Mouse (Mus musculus): ENCODE data around the gene Gm10226.
"Not testable (repeated sequence)": the region's sequence is repeated elsewhere in the genome, so short reads cannot be mapped to it uniquely, and the experiment has no call there.

Gm10226 gene

DNA sequence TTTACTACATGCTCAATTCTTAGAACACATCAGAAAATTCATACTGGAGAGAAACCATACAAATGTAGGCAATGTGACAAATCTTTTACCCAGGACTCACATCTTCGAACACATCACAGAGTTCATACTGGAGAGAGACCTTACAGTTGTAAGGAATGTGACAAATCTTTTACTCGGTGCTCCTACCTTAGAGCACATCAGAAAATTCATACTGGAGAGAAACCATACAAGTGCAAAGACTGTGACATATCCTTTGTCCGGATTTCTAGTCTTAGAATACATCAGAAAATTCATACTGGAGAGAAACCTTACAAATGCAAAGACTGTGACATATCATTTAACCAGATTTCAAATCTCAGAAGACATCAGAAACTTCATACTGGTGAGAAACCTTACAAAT, at the start of gene Gm10226:
Gene Gm10226 (plus strand): TSS at position 301 of the 400 bp plus-strand sequence.
- no peak for DNase-seq (ENCODE audit: low read depth, low spot score)

DNA sequence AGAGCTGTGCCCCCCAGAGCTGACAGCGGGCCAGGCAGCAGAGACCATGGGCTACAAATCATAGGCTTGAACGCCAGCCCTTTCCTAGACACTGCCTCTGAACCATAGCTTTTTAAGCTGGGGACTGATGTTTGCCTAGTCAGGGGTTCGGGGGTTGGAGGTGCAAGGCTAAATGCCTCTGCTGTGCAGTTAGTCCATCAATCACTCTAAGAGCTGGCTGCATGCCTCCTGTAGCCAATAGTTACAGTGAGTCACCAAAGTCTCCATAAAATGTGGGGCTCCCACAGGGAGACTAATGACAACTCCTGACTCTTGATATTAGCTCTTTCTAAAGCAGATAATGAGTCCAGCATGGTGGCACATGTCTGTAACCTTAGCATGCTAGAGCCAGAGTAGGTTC, 42.9 kb upstream of the Gm10226 start:
- no peak for DNase-seq (ENCODE audit: low read depth, low spot score)

DNA sequence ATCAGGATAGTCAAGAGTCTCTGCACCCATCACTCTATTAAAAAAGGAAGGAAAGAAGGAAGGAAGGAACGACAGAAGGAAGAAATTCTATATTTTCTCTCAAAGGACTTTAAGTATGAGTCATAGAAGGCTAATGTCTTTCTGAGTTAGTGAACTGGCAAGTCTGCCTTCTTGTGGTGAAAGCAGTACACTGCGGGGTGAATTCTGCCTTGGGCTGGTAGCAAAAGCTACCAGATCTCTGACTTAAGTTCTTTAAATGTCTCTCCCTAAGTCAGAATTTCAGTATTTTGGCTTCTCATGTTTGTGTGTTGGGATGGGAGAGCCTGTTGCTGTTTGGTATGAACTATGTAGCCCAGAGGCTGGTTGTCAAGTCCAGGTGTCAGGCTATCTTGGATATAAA, 41.7 kb upstream of the Gm10226 start:
- DNase-seq (ENCODE audit: low read depth, low spot score) = peak; percentile 8

DNA sequence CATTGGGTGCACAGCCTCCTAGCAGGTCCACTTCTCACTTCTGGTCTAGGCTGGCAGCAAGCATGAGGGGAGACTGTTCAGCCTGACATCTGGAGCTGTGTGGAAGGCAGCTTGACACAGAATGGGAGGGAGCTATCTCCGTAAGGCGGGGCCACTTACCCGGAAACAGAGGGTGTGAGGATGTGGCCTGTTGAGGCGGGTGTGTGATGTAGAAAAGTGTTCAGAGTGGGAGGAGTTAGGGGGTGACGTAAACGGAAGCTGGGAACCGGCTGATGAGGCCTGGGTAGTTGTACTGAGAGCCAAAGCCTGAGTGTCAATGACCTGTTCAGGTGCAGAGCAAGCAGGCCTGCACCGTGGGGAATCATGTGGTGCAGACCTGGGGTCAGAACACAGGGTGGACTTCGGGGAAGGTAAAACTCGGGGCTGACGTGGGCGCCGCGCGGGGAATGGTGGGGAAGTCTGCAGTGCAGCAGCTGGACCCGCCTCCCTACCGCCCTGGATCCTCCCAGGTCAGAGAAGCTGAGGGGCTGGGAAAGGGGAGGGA, 41.2 kb upstream of the Gm10226 start, which contains the start of gene Zfp983:
Gene Zfp983 (plus strand): TSS at position 261 of the 544 bp plus-strand sequence.
- DNase-seq (ENCODE audit: low read depth, low spot score) = peak; percentile 83

DNA sequence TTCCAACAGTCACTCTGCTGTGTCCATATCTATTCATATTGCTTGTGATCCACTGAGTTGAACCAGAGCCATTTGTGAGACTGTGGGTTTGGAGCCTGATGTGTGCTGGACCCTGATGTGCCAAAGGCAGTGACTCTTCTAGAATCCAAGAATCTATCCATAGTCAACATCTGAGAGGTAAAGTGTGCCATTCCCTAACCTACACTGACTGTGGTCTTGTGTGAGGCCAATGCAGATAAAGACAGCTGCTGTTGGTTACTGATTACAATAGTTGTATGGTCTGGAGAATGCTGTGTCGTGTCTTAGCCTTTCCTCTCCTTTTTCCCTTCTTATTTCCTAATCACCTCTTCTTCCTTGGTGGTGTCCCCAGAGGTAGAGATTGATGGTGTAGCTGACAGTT, 12.8 kb upstream of the Gm10226 start:
- DNase-seq (ENCODE audit: low read depth, low spot score) = not testable (repeated sequence)

DNA sequence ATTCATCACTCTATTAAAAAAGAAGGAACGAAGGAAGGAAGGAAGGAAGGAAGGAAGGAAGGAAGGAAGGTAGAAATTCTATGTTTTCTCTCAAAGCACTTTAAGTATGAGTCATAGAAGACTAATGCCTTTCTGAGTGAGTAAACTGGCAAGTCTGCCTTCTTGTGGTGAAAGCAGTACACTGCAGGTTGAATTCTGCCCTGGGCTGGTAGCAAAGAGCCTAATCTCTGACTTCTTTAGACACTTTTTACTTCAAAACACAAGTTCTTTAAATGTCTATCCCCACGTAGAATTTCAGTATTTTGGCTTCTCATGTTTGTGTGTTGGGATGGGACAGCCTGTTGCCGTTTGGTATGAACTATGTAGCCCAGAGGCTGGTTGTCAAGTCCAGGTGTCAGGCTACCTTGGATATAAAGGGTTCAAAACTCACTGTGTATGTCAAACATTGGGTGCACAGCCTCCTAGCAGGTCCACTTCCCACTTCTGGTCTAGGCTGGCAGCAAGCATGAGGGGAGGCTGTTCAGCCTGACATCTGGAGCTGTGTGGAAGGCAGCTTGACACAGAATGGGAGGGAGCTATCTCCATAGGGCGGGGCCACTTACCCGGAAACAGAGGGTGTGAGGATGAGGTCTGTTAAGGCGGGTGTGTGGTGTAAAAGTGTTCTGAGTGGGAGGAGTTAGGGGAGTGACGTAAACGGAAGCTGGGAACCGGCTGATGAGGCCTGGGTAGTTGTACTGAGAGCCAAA, 12.2 kb upstream of the Gm10226 start:
- DNase-seq (ENCODE audit: low read depth, low spot score) = peak; percentile 83

DNA sequence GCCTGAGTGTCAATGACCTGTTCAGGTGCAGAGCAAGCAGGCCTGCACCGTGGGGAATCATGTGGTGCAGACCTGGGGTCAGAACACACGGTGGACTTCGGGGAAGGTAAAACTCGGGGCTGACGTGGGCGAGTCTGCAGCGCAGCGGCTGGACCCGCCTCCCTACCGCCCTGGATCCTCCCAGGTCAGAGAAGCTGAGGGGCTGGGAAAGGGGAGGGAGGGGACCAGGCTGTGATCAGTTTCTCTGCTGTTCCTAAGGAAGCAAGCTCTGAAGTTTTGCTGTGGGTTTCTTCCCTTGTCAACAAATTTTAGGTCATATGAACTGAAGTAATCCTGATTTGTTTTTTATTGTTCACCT, 11.7 kb upstream of the Gm10226 start:
- DNase-seq (ENCODE audit: low read depth, low spot score) = not testable (repeated sequence)

DNA sequence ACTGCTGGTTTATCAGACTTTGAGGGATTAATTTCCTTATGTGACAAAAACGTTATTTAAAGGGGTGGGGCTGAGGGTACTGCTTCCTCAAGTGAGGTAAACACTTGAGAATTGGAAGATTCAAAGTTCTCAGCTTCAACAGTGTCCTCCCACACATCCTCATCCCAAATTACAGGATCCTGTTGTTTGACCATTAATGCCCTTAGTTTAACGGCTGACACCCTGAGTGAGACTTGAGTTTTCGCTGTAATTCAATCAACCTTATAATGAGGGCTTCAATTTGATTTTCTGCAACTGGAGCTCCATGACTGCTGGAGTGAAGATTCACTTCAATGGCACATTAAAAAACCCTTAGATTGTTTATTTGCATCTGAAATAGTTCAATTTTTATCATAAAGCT, 1.7 kb downstream of the Gm10226 start:
- DNase-seq (ENCODE audit: low read depth, low spot score) = no peak

DNA sequence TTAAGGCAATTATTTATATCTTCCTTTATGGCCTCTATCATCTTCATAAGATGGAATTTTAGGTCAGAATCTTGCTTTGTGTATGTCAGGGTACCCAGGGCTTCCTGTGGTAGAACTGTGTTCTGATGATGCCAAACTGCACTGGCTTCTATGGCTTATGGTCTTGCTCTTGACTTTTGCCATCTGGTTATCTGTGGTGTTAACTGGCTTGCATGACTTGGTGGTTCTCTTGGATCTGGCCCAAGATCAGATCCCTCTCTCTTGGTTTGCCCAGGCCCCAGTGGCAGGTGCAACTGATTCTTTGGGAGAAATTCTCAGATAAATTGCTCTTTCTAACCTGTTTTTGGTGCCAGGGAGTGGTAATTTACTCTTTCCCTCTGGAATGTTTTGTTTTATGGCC, 4.4 kb downstream of the Gm10226 start:
- DNase-seq (ENCODE audit: low read depth, low spot score) = no peak

DNA sequence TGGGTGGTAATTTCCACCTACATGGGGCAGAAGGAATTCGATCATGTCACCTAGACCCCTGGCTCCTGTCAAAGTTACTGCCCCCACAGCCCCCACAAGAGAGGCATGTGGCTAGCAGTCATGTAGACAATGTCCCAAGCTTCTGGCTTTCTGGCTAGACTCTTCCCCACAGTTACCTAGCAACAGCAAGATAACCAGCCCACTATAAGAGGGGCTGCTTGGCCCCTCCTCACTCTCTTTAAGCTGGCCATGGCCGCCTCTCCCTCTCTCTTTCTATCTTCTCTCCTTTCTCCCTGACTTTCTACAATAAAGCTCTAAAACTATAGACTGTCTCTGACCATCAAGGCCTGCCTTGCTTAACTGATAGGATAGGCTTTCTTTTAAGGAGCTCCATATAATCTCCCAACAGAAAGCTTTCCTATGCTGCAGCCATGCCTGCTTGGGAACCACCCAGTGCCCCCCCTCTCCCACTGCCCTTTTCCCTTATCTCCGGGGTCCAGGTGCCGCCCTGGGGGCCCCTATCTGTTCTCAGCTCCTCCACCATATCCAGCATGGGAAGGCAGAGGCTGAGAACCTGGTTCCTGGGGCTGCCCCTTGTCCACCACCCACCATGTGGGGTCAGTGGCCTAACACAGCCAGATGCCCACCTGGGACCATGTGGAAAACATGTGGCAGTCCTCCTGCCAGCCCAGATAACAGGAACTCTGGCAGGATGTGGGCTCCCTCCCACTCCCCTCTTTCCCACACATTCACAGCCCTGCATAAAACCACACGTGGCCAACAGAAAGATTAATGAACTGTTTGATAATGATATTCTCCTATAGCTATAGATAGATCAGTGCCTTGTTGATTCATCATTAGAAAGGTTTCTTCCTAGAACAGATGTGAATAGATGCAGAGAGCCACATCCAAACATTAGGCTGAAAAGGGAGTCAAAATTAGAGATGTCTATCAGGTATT, 10.9 kb downstream of the Gm10226 start:
- DNase-seq (ENCODE audit: low read depth, low spot score) = no peak

DNA sequence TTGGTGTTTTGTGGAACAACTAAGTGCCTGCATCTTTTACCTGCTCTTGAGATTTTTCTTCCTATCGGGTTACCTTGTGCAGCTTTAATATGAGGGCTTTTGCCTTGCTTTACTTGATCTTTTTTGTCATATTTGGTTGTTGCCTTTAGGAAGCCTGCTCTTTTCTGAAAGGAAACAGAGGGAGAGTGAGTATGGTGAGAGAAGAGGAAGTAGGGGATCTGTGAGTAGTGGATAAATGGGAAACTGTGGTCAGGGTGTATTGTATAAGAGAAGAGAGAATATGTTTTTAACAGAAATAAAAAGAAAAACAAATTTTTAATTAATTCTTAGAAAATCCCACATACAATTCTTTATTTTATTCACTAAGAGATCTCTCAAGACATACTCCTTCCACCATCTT, 11.8 kb downstream of the Gm10226 start:
- no peak for DNase-seq (ENCODE audit: low read depth, low spot score)

DNA sequence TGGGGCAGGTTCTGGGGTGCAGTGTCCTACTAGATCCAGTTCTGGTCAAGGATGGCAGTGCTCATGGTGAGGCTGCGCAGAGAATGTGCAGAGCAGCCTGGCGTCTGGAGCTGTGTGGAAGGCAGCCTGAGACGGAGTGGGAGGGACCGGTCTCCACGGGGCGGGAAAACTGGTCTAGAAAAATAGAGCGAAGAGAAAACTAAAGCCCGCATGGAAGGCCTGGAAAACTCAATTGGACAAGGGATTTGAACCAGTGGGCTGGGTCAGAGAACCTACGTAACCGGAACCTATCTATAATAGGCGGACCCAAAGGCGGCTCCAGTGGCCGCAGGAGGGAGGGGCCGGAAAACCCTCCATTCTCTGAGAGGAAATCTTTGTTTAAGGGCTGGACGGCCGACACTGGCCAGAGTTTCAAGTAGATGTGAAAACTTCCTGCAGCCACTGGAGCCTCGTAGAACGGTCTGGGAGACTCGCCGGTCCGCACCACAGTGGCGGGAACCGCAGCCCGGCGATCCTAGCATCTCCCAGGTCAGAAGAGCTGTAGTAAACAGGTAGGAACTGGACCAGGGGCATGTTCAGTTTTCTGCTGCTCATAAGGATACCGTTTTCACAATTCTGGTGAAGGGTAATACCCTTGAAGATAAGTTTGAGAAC, 15.8 kb downstream of the Gm10226 start, which contains the start of gene Zfp760:
Gene Zfp760 (plus strand): TSS at position 399 of the 654 bp plus-strand sequence.
- peak; percentile 77 for DNase-seq (ENCODE audit: low read depth, low spot score)

DNA sequence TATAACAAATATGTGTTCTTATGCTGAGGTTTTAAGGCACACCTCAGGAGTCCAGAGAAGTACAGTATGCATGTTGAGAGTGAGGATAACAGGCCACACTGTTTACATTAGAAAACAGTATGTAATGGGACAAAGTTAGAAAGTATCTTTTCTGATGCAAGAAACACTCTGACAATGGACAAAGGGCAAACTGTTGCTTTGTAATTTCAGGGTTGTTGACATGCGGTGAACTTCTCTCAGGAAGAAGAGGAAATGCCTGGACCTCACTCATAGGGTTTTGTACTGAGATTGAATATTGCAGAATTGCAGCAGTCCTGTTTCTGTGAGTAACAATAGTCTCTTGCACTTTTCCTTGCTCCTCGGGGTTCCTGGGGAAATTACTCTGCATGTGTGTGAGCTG, 16.7 kb downstream of the Gm10226 start:
- DNase-seq (ENCODE audit: low read depth, low spot score) = no peak

DNA sequence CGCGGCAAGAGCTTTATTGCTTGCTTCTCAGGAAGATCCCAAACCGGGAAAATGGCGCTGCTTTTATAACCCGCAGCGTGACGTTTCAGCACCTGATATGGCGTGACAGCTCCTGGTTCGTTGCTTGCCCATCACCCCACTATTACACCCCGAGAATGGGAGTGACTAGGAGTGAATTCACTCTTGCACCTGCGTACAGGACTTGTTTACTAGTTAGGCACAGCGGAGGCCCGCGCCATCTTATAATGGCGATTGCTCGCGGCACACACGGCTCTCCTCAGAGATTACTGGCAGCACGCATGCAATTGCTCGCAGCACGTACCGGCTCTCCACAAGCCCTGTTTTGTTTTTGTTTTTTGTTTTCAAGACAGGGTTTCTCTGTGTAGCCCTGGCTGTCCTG, 38.8 kb downstream of the Gm10226 start, which contains the start of gene Zfp229:
Gene Zfp229 (plus strand): TSS at position 301 of the 400 bp plus-strand sequence.
- not testable (repeated sequence) for DNase-seq (ENCODE audit: low read depth, low spot score)

DNA sequence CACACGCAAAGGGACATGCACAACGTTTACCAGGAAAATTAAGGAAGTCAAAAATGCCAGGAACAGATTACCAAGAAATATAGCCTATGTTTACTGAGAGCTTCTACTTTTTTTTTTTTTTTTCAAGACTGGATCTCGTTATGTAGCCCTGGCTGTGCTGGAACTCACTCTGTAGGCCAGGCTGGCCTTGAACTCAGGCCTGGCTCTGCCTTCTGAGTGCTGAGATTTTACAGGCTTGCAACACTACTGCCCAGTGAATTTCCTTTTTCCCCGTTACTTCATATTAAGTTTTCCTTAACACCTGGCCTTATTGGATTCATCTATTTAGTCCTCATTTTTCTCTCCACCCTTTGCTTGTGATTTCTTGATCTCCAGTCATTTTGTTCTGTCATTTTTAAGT, 41.4 kb downstream of the Gm10226 start:
- no peak for DNase-seq (ENCODE audit: low read depth, low spot score)

DNA sequence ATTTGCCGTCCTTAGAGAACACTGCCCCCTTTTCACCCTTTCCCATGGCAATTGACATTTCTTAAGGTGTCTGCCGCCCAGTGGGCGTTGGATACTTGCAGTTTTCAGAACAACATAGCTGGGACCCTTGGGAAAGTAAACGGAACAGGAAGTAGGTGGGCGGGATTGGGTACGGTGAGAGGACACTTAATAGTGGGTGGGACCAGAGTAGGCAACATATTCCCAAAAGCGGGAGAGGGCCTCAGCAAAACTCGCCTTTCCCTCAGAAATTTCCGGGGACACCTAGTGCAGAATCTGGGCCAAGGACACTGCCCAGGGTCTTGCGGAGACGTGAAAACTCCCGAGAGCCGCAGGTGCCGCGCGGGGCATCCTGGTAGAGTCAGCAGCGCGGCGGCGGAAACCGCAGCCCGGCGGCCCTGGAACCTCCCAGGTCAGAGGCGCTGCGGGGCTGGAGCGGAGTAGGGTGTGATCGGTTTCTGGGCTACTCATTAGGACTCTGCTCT, 41.9 kb downstream of the Gm10226 start:
- DNase-seq (ENCODE audit: low read depth, low spot score) = peak; percentile 53

Measured in telencephalon, adult 2 months (tissue).